Mouse (Mus musculus): ENCODE data around the gene Itga6. TPM values are rescaled to one million over a fixed set of nuclear protein-coding genes. Genes with fewer than 3 reads are reported as not detected.

Itga6 gene
- polyA plus RNA-seq, 1 experiment = 21.9 TPM

DNA sequence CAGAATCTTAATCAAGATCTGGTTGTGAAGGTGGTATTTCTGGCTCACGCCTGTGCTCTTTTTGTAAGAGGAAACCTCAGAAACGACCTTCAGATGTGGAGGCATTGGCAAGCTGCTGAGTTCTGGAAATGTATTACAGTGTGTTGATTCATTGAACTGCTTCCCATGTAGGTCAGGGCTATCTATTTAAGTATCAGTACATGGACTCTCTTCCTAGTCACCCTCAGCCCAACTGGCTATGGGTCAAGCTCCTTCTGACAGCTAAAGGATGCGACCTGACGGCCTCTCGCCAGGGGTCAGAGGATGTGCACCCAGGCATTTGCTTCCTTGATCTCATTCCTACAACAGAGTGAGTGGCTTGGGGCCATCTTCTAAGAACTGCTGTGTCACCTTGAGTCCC is 45.3 kb downstream of the Itga6 start:
- H3K4me3 ChIP-seq (ENCODE audit: insufficient read depth, low read length) = no peak overlapping the region
- H3K4me1 ChIP-seq (ENCODE audit: control insufficient read depth, insufficient read depth, low read length) = no peaks in the 10 kb centered on the region
- TF ChIP-seq CTCF (IDR thresholded peaks at IDR 0.05; ENCODE audit: borderline replicate concordance, insufficient read depth, low read length) (no peak), POLR2A (IDR thresholded peaks at IDR 0.05; ENCODE audit: low read depth, low read length) (no peak)
- H3K27ac ChIP-seq (ENCODE audit: insufficient read depth, low read length) = no peak overlapping the region

DNA sequence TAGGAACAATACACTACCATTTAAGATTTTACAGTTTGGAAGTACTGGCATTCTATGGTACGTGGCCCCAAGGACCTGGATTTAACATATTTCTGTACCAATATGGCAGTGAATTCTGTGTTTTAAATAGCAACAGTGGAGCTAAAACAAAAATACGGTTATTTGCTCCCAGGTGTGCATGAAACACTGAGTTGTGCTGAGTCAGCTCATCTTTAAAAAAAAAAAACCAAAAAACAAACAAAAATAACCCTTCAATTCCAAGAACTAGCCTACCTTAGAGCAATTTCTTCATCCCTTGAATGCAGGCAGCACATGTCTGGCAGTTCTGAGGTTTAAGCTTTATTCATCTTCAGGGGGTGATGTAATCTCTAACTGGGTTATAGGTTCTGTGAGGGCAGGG is 45.8 kb downstream of the Itga6 start:
- Histone ChIP-seq H3K4me3 (ENCODE audit: insufficient read depth, low read length) (no peak overlapping the region), H3K4me1 (ENCODE audit: control insufficient read depth, insufficient read depth, low read length) (no peaks in the 10 kb centered on the region), H3K27ac (ENCODE audit: insufficient read depth, low read length) (no peak overlapping the region)
- TF ChIP-seq CTCF (IDR thresholded peaks at IDR 0.05; ENCODE audit: borderline replicate concordance, insufficient read depth, low read length) (no peak), POLR2A (IDR thresholded peaks at IDR 0.05; ENCODE audit: low read depth, low read length) (no peak)

DNA sequence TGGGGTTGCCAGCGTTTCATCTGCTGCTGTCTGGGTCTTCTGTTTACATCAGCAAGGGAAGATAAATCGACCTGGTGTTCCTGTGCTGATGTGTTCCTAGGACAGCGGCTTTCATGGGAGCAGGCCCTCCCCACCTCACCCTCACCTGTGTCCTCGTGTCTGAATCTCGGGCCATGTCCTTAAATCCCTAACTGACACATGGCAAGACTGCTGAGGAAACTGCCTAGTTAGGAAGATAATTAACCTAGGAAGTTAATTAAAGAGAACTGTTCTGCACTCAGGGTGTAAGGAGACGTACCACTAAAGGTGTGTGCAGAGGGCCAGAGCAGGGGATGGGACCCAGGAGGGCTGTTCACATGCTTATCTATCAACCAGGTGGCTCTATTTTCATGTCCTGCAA is 48.7 kb downstream of the Itga6 start:
- H3K4me3 ChIP-seq (ENCODE audit: insufficient read depth, low read length) = no peak overlapping the region
- no peak overlapping the region for H3K27ac ChIP-seq (ENCODE audit: insufficient read depth, low read length)
- H3K4me1 ChIP-seq (ENCODE audit: control insufficient read depth, insufficient read depth, low read length) = no peaks in the 10 kb centered on the region
- no peak for TF ChIP-seq CTCF (IDR thresholded peaks at IDR 0.05; ENCODE audit: borderline replicate concordance, insufficient read depth, low read length)
- no peak for TF ChIP-seq POLR2A (IDR thresholded peaks at IDR 0.05; ENCODE audit: low read depth, low read length)

DNA sequence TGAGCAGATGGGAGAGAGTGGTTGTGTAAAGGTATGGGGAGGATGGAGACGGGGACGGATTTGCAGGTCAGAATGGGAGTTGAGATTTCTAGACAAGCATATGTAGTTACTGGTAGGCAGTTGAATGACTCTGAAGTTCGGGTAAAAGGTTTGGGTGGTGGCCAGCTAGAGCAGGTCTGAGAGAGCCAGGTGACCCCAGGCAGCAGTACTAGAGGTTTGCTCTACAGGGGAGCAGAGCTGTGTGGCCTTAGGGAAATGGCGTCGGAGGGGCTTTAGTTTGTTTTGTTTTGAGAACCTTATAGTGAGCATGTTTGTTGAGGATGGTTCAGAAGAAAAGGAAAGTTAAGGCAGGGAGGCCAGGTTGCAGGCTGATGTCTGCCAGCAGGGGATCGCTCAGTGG is 51.4 kb downstream of the Itga6 start:
- H3K4me3 ChIP-seq (ENCODE audit: insufficient read depth, low read length) = no peak overlapping the region
- TF ChIP-seq POLR2A (IDR thresholded peaks at IDR 0.05; ENCODE audit: low read depth, low read length) = no peak
- TF ChIP-seq CTCF (IDR thresholded peaks at IDR 0.05; ENCODE audit: borderline replicate concordance, insufficient read depth, low read length) = no peak
- peaks cover 8% of the 10 kb centered on the region for H3K4me1 ChIP-seq (ENCODE audit: control insufficient read depth, insufficient read depth, low read length)
- no peak overlapping the region for H3K27ac ChIP-seq (ENCODE audit: insufficient read depth, low read length)

DNA sequence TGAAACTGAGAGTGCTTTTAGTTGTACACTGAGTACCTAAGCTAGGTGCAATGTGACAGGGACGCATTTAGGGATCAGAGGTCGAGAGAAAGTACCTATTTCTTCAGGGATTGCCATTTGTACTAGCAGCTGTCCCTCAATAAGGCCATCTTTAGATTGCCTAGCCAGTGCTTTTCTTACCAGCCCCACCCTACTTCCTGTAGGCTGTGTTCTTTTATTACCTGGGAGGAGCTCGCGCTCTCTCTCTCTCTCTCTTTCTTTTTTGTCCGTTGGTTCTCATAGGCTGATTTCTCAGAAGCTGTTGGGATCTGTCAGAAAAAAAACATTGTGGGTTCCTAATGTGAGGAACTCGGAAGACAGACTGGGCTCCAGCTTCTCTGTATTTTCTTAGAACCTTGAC is 55.4 kb downstream of the Itga6 start:
- TF ChIP-seq CTCF (IDR thresholded peaks at IDR 0.05; ENCODE audit: borderline replicate concordance, insufficient read depth, low read length) (no peak), POLR2A (IDR thresholded peaks at IDR 0.05; ENCODE audit: low read depth, low read length) (no peak)
- Histone ChIP-seq H3K4me3 (ENCODE audit: insufficient read depth, low read length) (no peak overlapping the region), H3K27ac (ENCODE audit: insufficient read depth, low read length) (no peak overlapping the region)

DNA sequence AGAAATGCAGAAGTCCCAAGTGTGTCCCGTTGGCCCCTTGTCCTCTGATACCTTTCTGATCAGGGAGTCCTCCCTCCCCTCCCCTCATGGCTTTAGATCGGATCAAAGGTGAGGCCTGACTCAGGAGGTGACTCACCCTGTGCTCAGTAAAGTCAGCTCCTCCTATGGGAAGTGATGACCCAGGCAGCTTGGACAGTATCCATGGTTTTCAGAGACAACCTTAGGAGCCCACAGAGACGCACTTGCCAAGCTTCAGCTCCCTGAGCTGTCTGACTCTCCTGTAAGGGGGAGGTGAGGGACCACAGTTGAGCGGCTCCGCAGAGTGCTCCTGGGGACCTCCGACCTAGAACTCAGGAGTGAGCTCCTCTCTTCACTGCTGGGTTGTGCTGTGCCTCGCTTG is 56.3 kb downstream of the Itga6 start:
- Histone ChIP-seq H3K27ac (ENCODE audit: insufficient read depth, low read length) (no peak overlapping the region), H3K4me3 (ENCODE audit: insufficient read depth, low read length) (no peak overlapping the region), H3K4me1 (ENCODE audit: control insufficient read depth, insufficient read depth, low read length) (peaks cover 18% of the 10 kb centered on the region)
- TF ChIP-seq POLR2A (IDR thresholded peaks at IDR 0.05; ENCODE audit: low read depth, low read length) (no peak), CTCF (IDR thresholded peaks at IDR 0.05; ENCODE audit: borderline replicate concordance, insufficient read depth, low read length) (no peak)

More for the DNA sequence above, 55.4 kb downstream of the Itga6 start:
- peaks cover 18% of the 10 kb centered on the region for H3K4me1 ChIP-seq (ENCODE audit: control insufficient read depth, insufficient read depth, low read length)

DNA sequence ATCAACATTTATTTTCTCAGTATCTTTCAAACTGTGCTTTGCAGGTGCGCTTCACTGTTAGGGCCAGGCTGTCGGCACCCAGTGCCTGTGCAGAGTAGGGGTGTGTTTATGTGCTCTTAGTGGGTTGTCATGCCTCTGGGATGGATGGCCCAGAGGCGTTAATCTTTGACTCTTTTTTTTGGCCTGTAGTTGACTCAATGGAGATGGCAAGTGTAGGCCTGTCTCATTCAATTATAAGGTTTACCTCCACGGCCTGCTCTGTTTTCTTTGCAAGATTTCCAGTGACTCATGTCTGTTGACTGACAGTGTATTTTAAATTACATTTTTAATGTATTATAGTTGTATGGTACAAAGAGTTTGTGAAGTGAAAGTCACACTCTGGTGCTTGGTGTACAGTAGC is 56.7 kb downstream of the Itga6 start:
- no peak overlapping the region for H3K27ac ChIP-seq (ENCODE audit: insufficient read depth, low read length)
- no peak for TF ChIP-seq POLR2A (IDR thresholded peaks at IDR 0.05; ENCODE audit: low read depth, low read length)
- no peak for TF ChIP-seq CTCF (IDR thresholded peaks at IDR 0.05; ENCODE audit: borderline replicate concordance, insufficient read depth, low read length)
- H3K4me1 ChIP-seq (ENCODE audit: control insufficient read depth, insufficient read depth, low read length) = peaks cover 18% of the 10 kb centered on the region
- H3K4me3 ChIP-seq (ENCODE audit: insufficient read depth, low read length) = no peak overlapping the region

DNA sequence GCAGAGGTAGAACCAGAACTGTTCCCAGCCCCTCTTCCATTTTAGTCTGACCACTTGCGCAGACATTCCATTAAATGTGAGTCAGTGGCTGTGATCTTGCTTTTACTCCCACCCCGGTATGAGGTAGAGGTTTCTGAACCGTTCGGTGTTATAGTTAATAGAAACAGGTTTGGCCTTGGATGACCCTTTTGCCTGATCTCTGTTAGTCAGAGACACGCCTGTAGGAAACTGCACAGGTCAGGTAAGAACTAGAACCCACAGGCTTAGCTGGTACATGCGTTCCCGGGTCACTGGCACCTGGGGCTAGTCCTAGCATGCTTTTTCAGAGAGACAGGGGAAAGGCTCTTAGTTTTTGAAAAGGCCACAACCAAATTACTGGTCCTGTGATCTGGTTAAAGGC is 59.7 kb downstream of the Itga6 start:
- TF ChIP-seq CTCF (IDR thresholded peaks at IDR 0.05; ENCODE audit: borderline replicate concordance, insufficient read depth, low read length) = no peak
- no peak for TF ChIP-seq POLR2A (IDR thresholded peaks at IDR 0.05; ENCODE audit: low read depth, low read length)
- H3K27ac ChIP-seq (ENCODE audit: insufficient read depth, low read length) = no peak overlapping the region
- H3K4me1 ChIP-seq (ENCODE audit: control insufficient read depth, insufficient read depth, low read length) = peaks cover 18% of the 10 kb centered on the region
- H3K4me3 ChIP-seq (ENCODE audit: insufficient read depth, low read length) = no peak overlapping the region

DNA sequence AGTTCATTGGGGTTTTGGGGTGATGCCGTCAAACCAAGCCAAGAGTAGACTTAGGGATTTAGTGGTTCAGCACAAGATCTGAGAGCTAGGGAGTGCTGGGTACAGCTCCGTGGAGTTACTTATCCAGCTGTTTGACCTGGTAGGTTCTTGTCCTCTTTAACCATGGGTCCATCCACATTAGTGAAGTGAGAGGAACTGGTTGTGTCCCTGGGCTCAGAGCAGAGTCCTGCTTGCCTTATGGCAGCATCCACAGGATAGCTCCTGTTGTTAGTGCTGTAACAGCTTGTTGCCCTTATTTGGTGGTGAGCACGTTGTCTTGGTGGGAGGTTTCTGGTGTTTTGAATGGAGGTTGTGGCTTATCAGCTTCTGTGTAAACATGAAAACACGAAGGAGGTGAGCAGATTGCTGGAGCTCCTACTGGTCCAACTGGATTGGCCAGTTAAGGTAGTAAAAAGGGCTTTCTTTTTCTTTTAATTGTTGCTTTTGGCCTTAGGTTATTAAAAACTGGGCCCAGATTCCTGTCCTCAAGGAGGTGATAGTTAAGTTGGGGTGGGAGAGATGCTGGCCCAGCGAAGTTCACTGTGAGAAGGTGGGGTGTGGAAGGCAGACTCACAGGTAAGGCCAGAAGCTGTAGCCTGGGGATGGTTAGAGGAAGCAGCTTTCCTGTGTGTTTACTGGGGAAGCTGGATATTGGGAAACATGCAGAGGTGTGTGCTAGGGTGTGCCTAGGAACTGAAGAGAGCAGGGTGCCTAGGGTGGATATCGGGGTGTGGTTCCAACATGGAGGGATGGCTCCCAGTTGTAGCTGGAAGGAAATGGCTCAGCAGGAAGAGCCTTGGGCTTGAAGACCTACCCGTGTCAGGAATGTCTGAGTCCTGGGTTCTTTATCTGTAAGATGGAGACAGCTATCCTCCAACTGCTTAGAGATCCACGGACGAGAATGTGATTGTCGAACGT is 60.5 kb downstream of the Itga6 start:
- no peak for TF ChIP-seq POLR2A (IDR thresholded peaks at IDR 0.05; ENCODE audit: low read depth, low read length)
- no peak for TF ChIP-seq CTCF (IDR thresholded peaks at IDR 0.05; ENCODE audit: borderline replicate concordance, insufficient read depth, low read length)
- H3K4me1 ChIP-seq (ENCODE audit: control insufficient read depth, insufficient read depth, low read length) = peaks cover 16% of the 10 kb centered on the region
- H3K4me3 ChIP-seq (ENCODE audit: insufficient read depth, low read length) = no peak overlapping the region
- H3K27ac ChIP-seq (ENCODE audit: insufficient read depth, low read length) = no peak overlapping the region

DNA sequence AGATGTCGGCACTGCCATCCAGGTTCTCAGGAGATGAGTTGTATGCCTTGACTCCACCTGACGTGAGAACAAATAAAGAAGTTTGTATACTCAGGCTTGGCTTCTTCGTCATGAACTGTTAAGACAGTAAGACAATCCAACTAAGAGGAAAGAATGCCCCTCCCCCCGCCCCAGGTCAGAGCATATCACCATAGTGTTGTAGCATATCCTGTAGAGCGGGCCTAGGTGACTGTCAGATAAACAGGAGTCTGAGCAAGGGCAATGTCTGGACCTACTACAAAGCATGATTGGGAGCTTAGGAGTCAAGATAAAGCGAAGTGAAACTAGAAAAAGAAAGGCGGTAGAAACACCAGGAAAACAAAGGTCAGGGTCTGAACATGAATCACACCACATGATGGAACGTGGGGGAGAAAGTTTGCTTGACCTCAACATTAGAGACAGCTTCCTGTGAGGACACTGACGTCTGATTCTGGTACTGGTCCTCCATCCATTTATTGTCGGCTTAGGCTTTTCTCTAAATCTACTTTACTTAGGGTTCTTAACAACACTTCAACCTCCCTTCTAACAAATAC is 64.0 kb downstream of the Itga6 start:
- Histone ChIP-seq H3K4me1 (ENCODE audit: control insufficient read depth, insufficient read depth, low read length) (peaks cover 14% of the 10 kb centered on the region), H3K27ac (ENCODE audit: insufficient read depth, low read length) (no peak overlapping the region), H3K4me3 (ENCODE audit: insufficient read depth, low read length) (no peak overlapping the region)
- no peak for TF ChIP-seq POLR2A (IDR thresholded peaks at IDR 0.05; ENCODE audit: low read depth, low read length)
- no peak for TF ChIP-seq CTCF (IDR thresholded peaks at IDR 0.05; ENCODE audit: borderline replicate concordance, insufficient read depth, low read length)
